Mouse (Mus musculus) c-Kit-positive CD71-negative TER-119-negative erythroid progenitor cells, embryonic 14.5 days (primary cell): ENCODE data around the gene Pnliprp2.

Source experiments
- DNase-seq: peaks from one replicate; pipeline ENCODE4 v3.0.0-alpha.2; 2013; ENCODE audit warnings: low read depth

The Pnliprp2 gene

GRCm38 (mm10) chr19:58795114-58795669 lies 35.7 kb downstream of the Pnliprp2 start:
- DNase-seq = no peak

GRCm38 (mm10) chr19:58805191-58805779 lies 45.8 kb downstream of the Pnliprp2 start:
- no peak for DNase-seq

- no peak for DNase-seq
Observed at GRCm38 (mm10) chr19:58806364-58806763, 46.8 kb downstream of the Pnliprp2 start.

DNA sequence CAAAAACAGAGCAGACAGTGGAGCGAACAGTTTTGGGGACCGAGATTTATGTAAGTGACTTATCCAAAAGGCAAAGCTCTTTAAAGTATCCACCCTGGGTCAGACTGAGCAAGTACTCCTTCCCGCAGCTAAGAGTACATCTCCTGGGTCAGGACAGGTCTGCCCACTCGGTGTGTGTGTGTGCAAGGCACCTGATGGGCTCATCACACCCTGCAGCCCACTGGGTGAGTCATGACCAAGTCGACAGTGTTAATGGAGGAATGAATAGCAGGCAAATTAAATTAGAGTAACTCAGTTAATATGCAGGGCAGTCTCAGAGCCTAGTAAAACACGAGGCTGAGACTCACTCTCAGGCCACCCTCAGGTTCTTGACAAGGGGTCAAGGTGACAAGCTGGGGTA lies 49.3 kb downstream of the Pnliprp2 start:
- no peak for DNase-seq

DNA sequence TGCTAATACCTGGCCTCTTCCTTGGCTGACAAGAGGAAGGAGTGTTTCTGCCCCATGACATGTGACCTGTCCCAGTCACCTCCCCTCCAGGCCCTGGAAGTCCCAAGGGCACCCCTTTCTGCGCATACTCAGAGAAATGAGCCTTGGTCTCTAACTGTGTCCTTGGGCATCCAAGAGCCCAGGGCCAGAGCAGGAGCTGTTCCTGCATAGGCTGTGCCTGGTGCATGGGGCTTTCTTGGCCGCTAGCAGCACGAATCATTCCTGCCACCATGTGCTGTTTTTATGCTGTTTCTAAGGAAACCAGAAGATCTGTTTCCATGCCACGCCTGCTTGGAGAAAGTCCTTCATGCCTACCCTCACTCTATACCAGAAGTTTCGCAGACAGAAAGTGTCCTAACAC lies 51.0 kb downstream of the Pnliprp2 start:
- DNase-seq = no peak

DNA sequence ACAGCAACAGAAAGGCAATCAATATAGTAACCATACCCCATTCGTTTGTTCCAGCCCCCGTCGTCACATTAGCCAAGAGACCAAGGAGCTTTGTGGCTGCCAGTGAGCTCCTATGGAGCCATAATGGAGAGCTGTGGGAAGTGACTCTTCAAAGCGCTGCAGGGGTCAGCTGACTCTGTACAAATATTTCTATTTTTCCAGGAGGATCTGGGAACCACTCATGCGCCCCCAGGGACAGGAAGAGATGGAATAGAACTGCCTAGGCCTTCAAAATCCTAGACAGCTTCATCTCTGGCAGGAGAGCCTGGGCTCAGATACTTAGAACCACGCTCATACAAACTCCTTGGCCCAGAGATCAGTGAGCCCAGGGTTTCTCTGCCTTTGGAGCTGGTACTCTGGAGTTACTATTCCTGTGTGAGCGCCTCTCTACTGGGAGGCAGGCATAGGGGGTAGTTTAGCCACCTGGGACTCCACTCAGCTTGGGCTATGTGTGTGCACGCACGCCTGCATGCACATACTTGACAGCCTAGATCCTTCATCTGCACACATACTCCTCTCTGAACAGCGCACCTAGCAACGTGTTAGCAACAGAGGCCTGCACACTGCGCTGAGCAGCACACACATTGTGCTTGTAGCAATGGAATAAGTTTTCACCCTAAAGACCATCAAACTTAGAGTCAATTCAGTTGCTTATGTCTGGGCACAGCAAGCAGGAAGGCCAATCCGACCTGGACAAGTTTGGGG lies 55.8 kb downstream of the Pnliprp2 start:
- DNase-seq = no peak

GRCm38 (mm10) chr19:58816453-58817041 lies 57.0 kb downstream of the Pnliprp2 start:
- DNase-seq = no peak

DNA sequence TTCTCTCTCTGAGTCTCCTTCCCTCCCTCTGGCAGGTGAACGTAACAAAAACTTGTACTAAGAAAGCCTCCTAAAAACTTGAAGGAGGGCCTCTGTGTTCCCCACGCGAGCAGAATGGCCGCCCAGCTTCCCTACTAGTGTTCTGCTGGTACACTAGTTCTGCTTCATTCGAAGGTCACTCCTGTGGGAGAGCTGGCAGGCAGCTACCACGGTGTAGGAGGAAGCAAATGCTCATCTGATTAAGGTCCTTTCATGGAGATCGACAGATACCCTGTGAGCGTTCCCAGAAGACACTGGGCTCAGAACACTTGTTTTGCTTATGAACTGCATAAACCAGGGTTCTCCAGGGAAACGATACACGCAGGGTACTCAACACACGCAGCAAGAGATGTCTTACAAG lies 57.9 kb downstream of the Pnliprp2 start:
- DNase-seq = no peak

- no peak for DNase-seq
Observed at GRCm38 (mm10) chr19:58818571-58819415, 59.3 kb downstream of the Pnliprp2 start.

GRCm38 (mm10) chr19:58822454-58823200 lies 63.1 kb downstream of the Pnliprp2 start:
- DNase-seq = no peak

- DNase-seq = no peak
Observed at GRCm38 (mm10) chr19:58823301-58823700, 63.8 kb downstream of the Pnliprp2 start.

- DNase-seq = no peak
Observed at GRCm38 (mm10) chr19:58824316-58824715, 64.8 kb downstream of the Pnliprp2 start.
